ENCODE assay signal across 25 mouse cellular contexts in the genomic region with DNA sequence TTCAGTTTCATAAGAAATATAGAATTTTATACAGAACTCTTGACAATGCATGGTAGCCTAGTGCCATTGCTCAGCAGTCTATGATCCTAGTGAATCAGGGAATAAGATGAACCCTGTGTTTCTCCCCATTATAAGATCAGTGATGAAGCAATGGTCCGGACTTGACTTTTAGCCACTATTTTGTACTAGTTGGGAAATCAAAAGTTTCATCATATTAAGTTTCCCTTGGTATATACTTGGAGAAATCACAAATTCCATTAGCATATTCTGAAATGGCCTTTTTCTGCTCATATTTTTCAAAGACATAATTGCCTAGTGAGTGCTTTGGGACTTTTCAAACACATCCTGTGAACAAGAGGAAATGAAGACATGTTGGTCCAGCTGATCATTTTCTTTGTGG. TPM values are rescaled to one million over a fixed set of nuclear protein-coding genes. Genes with fewer than 3 reads are reported as not detected.
DNase-seq lines count a peak whose midpoint lies in the region; ATAC-seq and TF ChIP-seq lines count a peak whose summit lies in the region.
"Had no signal": no experiment of that assay in that cellular context is flagged by ENCODE, and none has a peak within 500 bp of the region (broad histone marks: within the 10 kb centered on the region; RNA-seq: fewer than 3 reads in every experiment).

A gene (plus strand): TSS at position 260 of the 400 bp plus-strand sequence.

- no peak within 1 kb of the TSS for H3K27ac ChIP-seq in testis, adult 2 months (ENCODE audit: control insufficient read depth, insufficient read depth, low read depth, low read length)
- H3K27ac ChIP-seq: embryonic facial prominence, embryonic 10.5 days; embryonic facial prominence, embryonic 13.5 days; forebrain, embryonic 12.5 days; forebrain, embryonic 15.5 days; hindbrain, embryonic 12.5 days; hindbrain, embryonic 15.5 days had no signal

- no peaks in the 10 kb centered on the region for H3K36me3 ChIP-seq in testis, adult 2 months (ENCODE audit: control insufficient read depth, insufficient read depth, low read length)
- H3K36me3 ChIP-seq: embryonic facial prominence, embryonic 10.5 days; embryonic facial prominence, embryonic 13.5 days; forebrain, embryonic 12.5 days; forebrain, embryonic 15.5 days; hindbrain, embryonic 12.5 days; hindbrain, embryonic 15.5 days had no signal

- no peak for ATAC-seq in megakaryocyte, adult 5-6 weeks (ENCODE audit: poor library complexity, severe bottlenecking)
- ATAC-seq: forebrain, embryonic 15.5 days; Patski had no signal

- no peak for TF ChIP-seq POLR2A in testis, adult 2 months (IDR thresholded peaks at IDR 0.05; ENCODE audit: control insufficient read depth, low read depth, low read length)

- TF ChIP-seq CTCF in testis, adult 2 months (IDR thresholded peaks at IDR 0.05; ENCODE audit: control insufficient read depth, insufficient read depth, insufficient replicate concordance, low read depth, low read length), result no peak

- no peak within 1 kb of the TSS for H3K4me3 ChIP-seq in testis, adult 2 months (ENCODE audit: control insufficient read depth, low read depth, low read length)
- H3K4me3 ChIP-seq: embryonic facial prominence, embryonic 10.5 days; embryonic facial prominence, embryonic 13.5 days; erythroblast, embryonic 14.5 days; forebrain, embryonic 12.5 days; forebrain, embryonic 15.5 days; hindbrain, embryonic 12.5 days; hindbrain, embryonic 15.5 days had no signal

- no peaks in the 10 kb centered on the region for H3K4me1 ChIP-seq in testis, adult 2 months (ENCODE audit: control insufficient read depth, insufficient read depth, low read length)
- H3K4me1 ChIP-seq: embryonic facial prominence, embryonic 13.5 days; forebrain, embryonic 12.5 days; hindbrain, embryonic 12.5 days; hindbrain, embryonic 15.5 days had no signal

- no peak for DNase-seq in adrenal gland, adult 2 months
- DNase-seq in adrenal gland, adult 18-20 months (ENCODE audit: low spot score in 2 of 2), result no peak
- DNase-seq in gastrocnemius, adult 18-20 months (ENCODE audit: low spot score), result peak; percentile 7
- no peak for DNase-seq in gastrocnemius, postnatal 10 days
- DNase-seq in testis, postnatal 14 days (ENCODE audit: low spot score), result no peak
- no peak for DNase-seq in layer of hippocampus, postnatal 25 days (ENCODE audit: extremely low spot score in 1 of 2, low spot score in 1 of 2)
- DNase-seq: adrenal gland, postnatal 25 days; cerebellum, adult 11-12 months; cerebellum, adult 8-10 months; cerebellum, postnatal 10 days; cerebellum, postnatal 36 days; embryo, embryonic 11 days; gastrocnemius, postnatal 36 days; heart, adult 11 months; kidney, adult 11 months had no signal

- no peaks in the 10 kb centered on the region for H3K27me3 ChIP-seq in testis, adult 2 months (ENCODE audit: control insufficient read depth, insufficient read depth, low read length)
- H3K27me3 ChIP-seq: embryonic facial prominence, embryonic 13.5 days; forebrain, embryonic 12.5 days; forebrain, embryonic 15.5 days; hindbrain, embryonic 12.5 days; hindbrain, embryonic 15.5 days had no signal

RNA-seq across cellular contexts. Expression of the gene that starts here (rescaled TPM):
- 10 to 100 TPM; 14.8 to 35.2 TPM for total RNA-seq in adrenal gland, adult 2 months (2021)
- polyA plus RNA-seq in adrenal gland, adult 2 months (2012; rRNA removed), result 1.0 and 1.1 TPM in 2 replicates
- total RNA-seq in adrenal gland, adult 18-20 months (2021), result 10 to 100 TPM in 1 of 2 experiments, 1 to 10 TPM in 1; 9.1 to 37.7 TPM
- total RNA-seq in gastrocnemius, adult 18-20 months (2021), result 1 to 10 TPM in 1 of 2 experiments, under 1 TPM in 1; 0.84 to 1.4 TPM
- total RNA-seq in gastrocnemius, postnatal 10 days (2021), result 1 to 10 TPM in 1 of 2 experiments, under 1 TPM in 1; 0.56 to 1.1 TPM
- 184 and 257 TPM in 2 replicates for polyA plus RNA-seq in testis, adult 2 months (2012; rRNA removed)
- total RNA-seq in layer of hippocampus, postnatal 25 days (2021), result under 1 TPM; 0.74 to 0.80 TPM
- not detected in 2 replicates for total RNA-seq in megakaryocyte, adult 5-6 weeks (2015)
- not detected in 2 replicates for total RNA-seq in megakaryocyte, adult 5-6 weeks (2017)
- polyA plus RNA-seq: Patski had no signal

Comparison
In these comparisons a context has a peak if more than half of its experiments do, and no peak if none do; other contexts are left out.
1. RNA of the gene that starts here (total RNA-seq): 9.1 to 37.7 TPM in adrenal gland, adult 18-20 months and 14.8 to 35.2 TPM in adrenal gland, adult 2 months; 0.84 to 1.4 TPM in gastrocnemius, adult 18-20 months, 0.56 to 1.1 TPM in gastrocnemius, postnatal 10 days, 0.74 to 0.80 TPM in layer of hippocampus, postnatal 25 days and not detected in megakaryocyte, adult 5-6 weeks; every median in the first group is over 4 times any median in the second.
2. RNA of the gene that starts here (polyA plus RNA-seq): 184 to 257 TPM in testis, adult 2 months; 1.0 to 1.1 TPM in adrenal gland, adult 2 months; every median in the first group is over 10 times any median in the second.